In genomic region chr4:97917568-97917967, GRCm38 (mm10) we compare ENCODE assay signal across 20 mouse cellular contexts.
A peak's percentile ranks its signal among the peaks of the same experiment; 100 is the strongest.
DNase-seq lines count a peak whose midpoint lies in the region; ATAC-seq lines count a peak whose summit lies in the region.
"Had no signal": no experiment of that assay in that cellular context is flagged by ENCODE, and none has a peak within 500 bp of the region (broad histone marks: within the 10 kb centered on the region; RNA-seq: fewer than 3 reads in every experiment).

No protein-coding gene starts in this region.

- no peak for ATAC-seq in hindbrain, embryonic 14.5 days (ENCODE audit: low FRiP score)
- ATAC-seq in forebrain, embryonic 13.5 days, result no peak
- no peak for ATAC-seq in hindbrain, embryonic 13.5 days (ENCODE audit: low FRiP score)
- 0 out of 2 replicates have a peak, but pooled peaks have one; percentile 13 for ATAC-seq in midbrain, embryonic 15.5 days (replicated peaks)
- ATAC-seq in kidney, embryonic 16.5 days (ENCODE audit: low FRiP score, low TSS enrichment), result no peak
- ATAC-seq: intestine, embryonic 16.5 days had no signal

- H3K9me3 ChIP-seq in hindbrain, embryonic 10.5 days, result no peaks in the 10 kb centered on the region
- no peaks in the 10 kb centered on the region for H3K9me3 ChIP-seq in hindbrain, embryonic 14.5 days (ENCODE audit: control insufficient read depth, low read length)
- no peaks in the 10 kb centered on the region for H3K9me3 ChIP-seq in forebrain, embryonic 13.5 days (replicated peaks)
- no peaks in the 10 kb centered on the region for H3K9me3 ChIP-seq in hindbrain, embryonic 13.5 days
- H3K9me3 ChIP-seq in midbrain, embryonic 15.5 days, result no peaks in the 10 kb centered on the region
- no peaks in the 10 kb centered on the region for H3K9me3 ChIP-seq in kidney, embryonic 16.5 days (ENCODE audit: low read length)
- H3K9me3 ChIP-seq: embryonic facial prominence, embryonic 15.5 days; heart, embryonic 15.5 days; kidney, embryonic 15.5 days; limb, embryonic 12.5 days; liver, embryonic 13.5 days had no signal

- no peak overlapping the region for H3K4me2 ChIP-seq in hindbrain, embryonic 14.5 days (replicated peaks)
- no peak overlapping the region for H3K4me2 ChIP-seq in forebrain, embryonic 13.5 days
- H3K4me2 ChIP-seq in hindbrain, embryonic 13.5 days, result no peak overlapping the region
- H3K4me2 ChIP-seq in midbrain, embryonic 15.5 days, result no peak overlapping the region
- H3K4me2 ChIP-seq in kidney, embryonic 16.5 days (replicated peaks; ENCODE audit: low read depth, low read length), result no peak overlapping the region
- H3K4me2 ChIP-seq: embryonic facial prominence, embryonic 15.5 days; heart, embryonic 15.5 days; kidney, embryonic 15.5 days; limb, embryonic 12.5 days; liver, embryonic 13.5 days; lung, embryonic 14.5 days had no signal

- peak overlapping the region; percentile 62 for H3K27ac ChIP-seq in hindbrain, embryonic 10.5 days
- H3K27ac ChIP-seq in hindbrain, embryonic 14.5 days, result no peak overlapping the region; the same call in 1 of the 2 replicates
- H3K27ac ChIP-seq in forebrain, embryonic 13.5 days, result peak overlapping the region; percentile 68
- peak overlapping the region; percentile 30 for H3K27ac ChIP-seq in hindbrain, embryonic 13.5 days
- H3K27ac ChIP-seq in midbrain, embryonic 15.5 days, result no peak overlapping the region
- no peak overlapping the region for H3K27ac ChIP-seq in kidney, embryonic 16.5 days (ENCODE audit: low read length)
- H3K27ac ChIP-seq: embryonic facial prominence, embryonic 15.5 days; kidney, embryonic 15.5 days; liver, embryonic 13.5 days; stomach, postnatal 0 days had no signal

- H3K4me3 ChIP-seq in hindbrain, embryonic 10.5 days, result no peak overlapping the region
- H3K4me3 ChIP-seq in hindbrain, embryonic 14.5 days (replicated peaks; ENCODE audit: low read length), result no peak overlapping the region
- no peak overlapping the region for H3K4me3 ChIP-seq in forebrain, embryonic 13.5 days
- no peak overlapping the region for H3K4me3 ChIP-seq in hindbrain, embryonic 13.5 days
- H3K4me3 ChIP-seq in midbrain, embryonic 15.5 days, result no peak overlapping the region
- no peak overlapping the region for H3K4me3 ChIP-seq in kidney, embryonic 16.5 days (ENCODE audit: low read length)
- H3K4me3 ChIP-seq: embryonic facial prominence, embryonic 15.5 days; gastrocnemius, adult 2 months; heart, embryonic 15.5 days; kidney, embryonic 15.5 days; limb, embryonic 12.5 days; liver, embryonic 13.5 days had no signal

- H3K36me3 ChIP-seq in hindbrain, embryonic 10.5 days, result no peaks in the 10 kb centered on the region
- no peaks in the 10 kb centered on the region for H3K36me3 ChIP-seq in hindbrain, embryonic 14.5 days (replicated peaks; ENCODE audit: control insufficient read depth, insufficient read depth)
- no peaks in the 10 kb centered on the region for H3K36me3 ChIP-seq in forebrain, embryonic 13.5 days (ENCODE audit: poor library complexity, severe bottlenecking)
- H3K36me3 ChIP-seq in hindbrain, embryonic 13.5 days, result no peaks in the 10 kb centered on the region
- no peaks in the 10 kb centered on the region for H3K36me3 ChIP-seq in midbrain, embryonic 15.5 days (replicated peaks)
- H3K36me3 ChIP-seq in kidney, embryonic 16.5 days (ENCODE audit: insufficient read depth, low read length), result no peaks in the 10 kb centered on the region
- H3K36me3 ChIP-seq: embryonic facial prominence, embryonic 15.5 days; heart, embryonic 15.5 days; kidney, embryonic 15.5 days; limb, embryonic 12.5 days; liver, embryonic 13.5 days had no signal

- no peak overlapping the region for H3K9ac ChIP-seq in hindbrain, embryonic 14.5 days
- 0 out of 2 replicates have a peak overlapping the region, but pooled peaks have one; percentile 1 for H3K9ac ChIP-seq in forebrain, embryonic 13.5 days
- no peak overlapping the region for H3K9ac ChIP-seq in hindbrain, embryonic 13.5 days
- H3K9ac ChIP-seq in midbrain, embryonic 15.5 days, result no peak overlapping the region
- H3K9ac ChIP-seq in kidney, embryonic 16.5 days (replicated peaks; ENCODE audit: low read length), result no peak overlapping the region
- H3K9ac ChIP-seq: embryonic facial prominence, embryonic 15.5 days; heart, embryonic 15.5 days; kidney, embryonic 15.5 days; limb, embryonic 12.5 days; liver, embryonic 13.5 days; lung, embryonic 14.5 days had no signal

- H3K4me1 ChIP-seq in hindbrain, embryonic 10.5 days (replicated peaks), result peaks cover 22% of the 10 kb centered on the region
- H3K4me1 ChIP-seq in hindbrain, embryonic 14.5 days (replicated peaks; ENCODE audit: control insufficient read depth, insufficient read depth, low read length), result peaks cover 37% of the 10 kb centered on the region
- H3K4me1 ChIP-seq in forebrain, embryonic 13.5 days, result peaks cover 71% of the 10 kb centered on the region
- peaks cover 45% of the 10 kb centered on the region for H3K4me1 ChIP-seq in hindbrain, embryonic 13.5 days (replicated peaks)
- peaks cover 12% of the 10 kb centered on the region for H3K4me1 ChIP-seq in midbrain, embryonic 15.5 days
- H3K4me1 ChIP-seq in kidney, embryonic 16.5 days (ENCODE audit: insufficient read depth, low read length), result no peaks in the 10 kb centered on the region
- H3K4me1 ChIP-seq: kidney, embryonic 15.5 days had no signal

- no peaks in the 10 kb centered on the region for H3K27me3 ChIP-seq in hindbrain, embryonic 10.5 days (ENCODE audit: insufficient read depth, poor library complexity, severe bottlenecking)
- H3K27me3 ChIP-seq in hindbrain, embryonic 14.5 days (ENCODE audit: control insufficient read depth, insufficient read depth, low read length), result no peaks in the 10 kb centered on the region
- no peaks in the 10 kb centered on the region for H3K27me3 ChIP-seq in forebrain, embryonic 13.5 days
- H3K27me3 ChIP-seq in hindbrain, embryonic 13.5 days, result no peaks in the 10 kb centered on the region
- H3K27me3 ChIP-seq in midbrain, embryonic 15.5 days (replicated peaks), result no peaks in the 10 kb centered on the region
- no peaks in the 10 kb centered on the region for H3K27me3 ChIP-seq in kidney, embryonic 16.5 days (ENCODE audit: insufficient read depth, low read length)
- H3K27me3 ChIP-seq: embryonic facial prominence, embryonic 15.5 days; heart, embryonic 15.5 days; kidney, embryonic 15.5 days; limb, embryonic 12.5 days; liver, embryonic 13.5 days had no signal

- DNase-seq in hindbrain, embryonic 10.5 days (ENCODE audit: low spot score), result no peak
- no peak for DNase-seq in hindbrain, embryonic 14.5 days (ENCODE audit: low spot score)
- no peak for DNase-seq in gastrocnemius, postnatal 4 days (ENCODE audit: low spot score in 2 of 2)
- DNase-seq: B cell, adult 2 months; cerebellum, adult 2 months; gastrocnemius, adult 2 months; heart, postnatal 4 days; liver, embryonic 13.5 days; lung, embryonic 14.5 days; lung, postnatal 36 days had no signal

- 60% methylated on average over 6 of the region's 6 CpGs for WGBS in hindbrain, embryonic 10.5 days
- 45% methylated on average over 6 of the region's 6 CpGs for WGBS in hindbrain, embryonic 14.5 days
- 43% methylated on average over 6 of the region's 6 CpGs for WGBS in forebrain, embryonic 13.5 days
- WGBS in hindbrain, embryonic 13.5 days, result 41% methylated on average over 6 of the region's 6 CpGs
- 32% methylated on average over 6 of the region's 6 CpGs for WGBS in midbrain, embryonic 15.5 days
- 91% methylated on average over 6 of the region's 6 CpGs for WGBS in kidney, embryonic 16.5 days

Comparison
In these comparisons a context has a peak if more than half of its experiments do, and no peak if none do; other contexts are left out.
1. H3K27ac ChIP-seq: peak in hindbrain, embryonic 10.5 days (single experiment), forebrain, embryonic 13.5 days (single experiment) and hindbrain, embryonic 13.5 days (single experiment); none in hindbrain, embryonic 14.5 days (single experiment), midbrain, embryonic 15.5 days (single experiment) and kidney, embryonic 16.5 days (single experiment).